ENCODE assay signal across 8 mouse cellular contexts in the genomic region with DNA sequence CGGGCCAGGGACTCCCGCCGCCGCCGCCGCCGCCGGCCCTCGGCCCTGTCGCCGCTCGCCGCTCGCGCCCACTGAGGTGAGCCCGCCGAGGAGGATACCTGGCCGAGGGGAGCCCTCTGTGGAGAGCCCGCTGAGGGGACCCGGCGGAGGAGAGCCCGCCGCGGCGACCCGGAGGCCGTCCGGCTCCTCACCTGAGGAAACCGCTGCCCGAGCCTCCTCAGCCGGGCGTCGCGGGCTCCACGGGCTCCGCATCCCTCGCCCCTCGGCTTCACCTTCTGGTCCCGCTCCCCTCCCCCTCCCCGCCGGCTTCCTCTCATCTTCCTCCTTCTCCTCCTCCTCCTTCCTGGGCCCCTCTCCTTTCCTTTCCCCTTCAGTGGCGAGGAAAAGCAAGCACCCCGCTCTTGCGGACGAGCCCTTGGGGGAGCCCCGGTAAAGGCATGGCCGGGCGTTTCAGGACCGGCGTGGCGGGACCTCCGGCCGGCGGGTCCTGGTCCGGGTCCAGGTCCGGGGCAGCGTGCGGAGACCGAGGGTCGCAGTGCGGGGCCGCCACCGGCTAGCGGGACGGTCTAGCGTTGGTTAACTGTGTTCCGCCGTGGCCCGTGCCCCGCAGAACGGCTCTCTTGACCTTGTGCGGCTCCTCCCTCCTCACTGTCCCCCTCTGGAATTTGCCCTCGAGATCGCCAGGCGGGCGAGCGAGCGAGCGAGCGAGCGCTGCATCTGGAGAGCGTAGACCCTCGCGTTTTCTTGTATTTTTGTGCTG. TPM values are rescaled to one million over a fixed set of nuclear protein-coding genes. Genes with fewer than 3 reads are reported as not detected.
DNase-seq lines count a peak whose midpoint lies in the region; ATAC-seq and TF ChIP-seq lines count a peak whose summit lies in the region.

No protein-coding gene starts in this region.

- peak overlapping the region; percentile 96 for H3K4me3 ChIP-seq in embryonic facial prominence, embryonic 11.5 days (ENCODE audit: low read depth, low read length)
- peak overlapping the region; percentile 94 for H3K4me3 ChIP-seq in heart, embryonic 15.5 days
- peak overlapping the region; percentile 74 for H3K4me3 ChIP-seq in lung, embryonic 14.5 days (ENCODE audit: low read depth, low read length)
- H3K4me3 ChIP-seq in olfactory bulb, adult 2 months (ENCODE audit: insufficient read depth, low read depth, low read length) = peak overlapping the region; percentile 93

- WGBS in embryonic facial prominence, embryonic 11.5 days = under 1% methylated on average over 64 of the region's 84 CpGs
- WGBS in heart, embryonic 15.5 days = under 1% methylated on average over 74 of the region's 84 CpGs
- under 1% methylated on average over 74 of the region's 84 CpGs for WGBS in lung, embryonic 14.5 days
- WGBS in olfactory bulb, adult 2 months = under 1% methylated on average over 83 of the region's 84 CpGs

- ATAC-seq in CD4-positive, CD25-positive, alpha-beta regulatory T cell, adult 4 months = peak; percentile 36
- peak; percentile 54; the same call in 1 of the 2 replicates for ATAC-seq in embryonic facial prominence, embryonic 11.5 days (replicated peaks; ENCODE audit: insufficient number of reproducible peaks, low FRiP score, low TSS enrichment, low read depth)
- peak; percentile 47 for ATAC-seq in heart, embryonic 15.5 days (replicated peaks; ENCODE audit: insufficient number of reproducible peaks, insufficient read depth, low FRiP score, low read depth)
- peak; percentile 38 for ATAC-seq in lung, embryonic 14.5 days (ENCODE audit: insufficient read depth)

- no peaks in the 10 kb centered on the region for H3K27me3 ChIP-seq in embryonic facial prominence, embryonic 11.5 days (ENCODE audit: control insufficient read depth, insufficient read depth, low read length)
- H3K27me3 ChIP-seq in heart, embryonic 15.5 days = no peaks in the 10 kb centered on the region
- no peaks in the 10 kb centered on the region for H3K27me3 ChIP-seq in lung, embryonic 14.5 days (ENCODE audit: insufficient read depth, low read length)

- peak overlapping the region; percentile 89 for H3K27ac ChIP-seq in embryonic facial prominence, embryonic 11.5 days (replicated peaks; ENCODE audit: low read depth, low read length)
- H3K27ac ChIP-seq in heart, embryonic 15.5 days = peak overlapping the region; percentile 94
- H3K27ac ChIP-seq in lung, embryonic 14.5 days (ENCODE audit: low read depth) = peak overlapping the region; percentile 94
- peak overlapping the region; percentile 88 for H3K27ac ChIP-seq in olfactory bulb, adult 2 months (ENCODE audit: insufficient read depth, low read depth, low read length)

- peak overlapping the region; percentile 85 for H3K4me2 ChIP-seq in embryonic facial prominence, embryonic 11.5 days (ENCODE audit: low read depth, low read length)
- peak overlapping the region; percentile 87 for H3K4me2 ChIP-seq in heart, embryonic 15.5 days
- peak overlapping the region; percentile 71 for H3K4me2 ChIP-seq in lung, embryonic 14.5 days

- peak; percentile 83 for DNase-seq in adrenal gland, adult 2 months
- DNase-seq in embryonic facial prominence, embryonic 11.5 days (ENCODE audit: low spot score) = peak; percentile 67
- DNase-seq in kidney, postnatal 14 days = peak; percentile 72
- DNase-seq in lung, embryonic 14.5 days = peak; percentile 71
- DNase-seq in thymus, postnatal 4 days = peak; percentile 72

- TF ChIP-seq CTCF in lung, embryonic 14.5 days (IDR thresholded peaks at IDR 0.05; ENCODE audit: low read depth) = no peak
- TF ChIP-seq CTCF in olfactory bulb, adult 2 months (IDR thresholded peaks at IDR 0.05; ENCODE audit: insufficient read depth, low read depth, low read length) = no peak

- H3K36me3 ChIP-seq in embryonic facial prominence, embryonic 11.5 days (replicated peaks; ENCODE audit: control insufficient read depth, insufficient read depth, low read depth, low read length) = no peaks in the 10 kb centered on the region
- H3K36me3 ChIP-seq in heart, embryonic 15.5 days = peaks cover 8% of the 10 kb centered on the region; the same call in 1 of the 2 replicates
- H3K36me3 ChIP-seq in lung, embryonic 14.5 days (ENCODE audit: insufficient read depth) = peaks cover 21% of the 10 kb centered on the region

- H3K9me3 ChIP-seq in embryonic facial prominence, embryonic 11.5 days (replicated peaks; ENCODE audit: control insufficient read depth, low read length) = no peaks in the 10 kb centered on the region
- H3K9me3 ChIP-seq in heart, embryonic 15.5 days (replicated peaks) = no peaks in the 10 kb centered on the region
- H3K9me3 ChIP-seq in lung, embryonic 14.5 days (ENCODE audit: low read depth, low read length) = no peaks in the 10 kb centered on the region

- H3K4me1 ChIP-seq in embryonic facial prominence, embryonic 11.5 days (ENCODE audit: control insufficient read depth, insufficient read depth, low read length) = no peaks in the 10 kb centered on the region
- peaks cover 20% of the 10 kb centered on the region for H3K4me1 ChIP-seq in heart, embryonic 15.5 days (replicated peaks)
- H3K4me1 ChIP-seq in lung, embryonic 14.5 days (ENCODE audit: insufficient read depth) = no peaks in the 10 kb centered on the region; the same call in 1 of the 2 replicates
- peaks cover 3% of the 10 kb centered on the region for H3K4me1 ChIP-seq in olfactory bulb, adult 2 months (ENCODE audit: control insufficient read depth, insufficient read depth, low read length)

- peak overlapping the region; percentile 96 for H3K9ac ChIP-seq in embryonic facial prominence, embryonic 11.5 days (replicated peaks; ENCODE audit: low read length)
- peak overlapping the region; percentile 95 for H3K9ac ChIP-seq in heart, embryonic 15.5 days
- peak overlapping the region; percentile 89 for H3K9ac ChIP-seq in lung, embryonic 14.5 days

- TF ChIP-seq POLR2A in olfactory bulb, adult 2 months (IDR thresholded peaks at IDR 0.05; ENCODE audit: insufficient read depth, low read depth, low read length) = no peak

RNA-seq across cellular contexts. Expression of a gene that starts 1.1 kb away (rescaled TPM):
- 1 to 10 TPM; 5.3 to 6.2 TPM for polyA plus RNA-seq in CD4-positive, CD25-positive, alpha-beta regulatory T cell, adult 4 months (2017; shearing (Covaris generic))
- total RNA-seq in adrenal gland, adult 2 months (2021) = 10 to 100 TPM; 70.8 to 77.0 TPM
- 12.7 and 13.7 TPM in 2 replicates for polyA plus RNA-seq in adrenal gland, adult 2 months (2012; rRNA removed)
- 34.1 and 34.9 TPM in 2 replicates for polyA plus RNA-seq in embryonic facial prominence, embryonic 11.5 days (2014; fragmentation: Nextera tagmentation; extraction: Ambion mirVana)
- polyA plus RNA-seq in heart, embryonic 15.5 days (2015; fragmentation: Nextera tagmentation; extraction: Ambion mirVana) = 32.1 and 36.8 TPM in 2 replicates
- 38.5 and 43.2 TPM in 2 replicates for polyA plus RNA-seq in lung, embryonic 14.5 days (2014; fragmentation: Nextera tagmentation; extraction: Ambion mirVana)
- 41.9 TPM in 1 of 2 replicates, not detected in the other for polyA plus RNA-seq in olfactory bulb, adult 2 months (2012; ENCODE audit: insufficient read depth, insufficient read length, low replicate concordance, missing spikeins)

Comparison
In these comparisons a context has a peak if more than half of its experiments do, and no peak if none do; other contexts are left out.
1. Peak in every context shown above with its lines: DNase-seq, ATAC-seq, H3K4me3 ChIP-seq and H3K27ac ChIP-seq.